In genomic region chr8:78940049-78940448, GRCm38 (mm10) we compare ENCODE assay signal across 14 mouse cellular contexts.
DNase-seq lines count a peak whose midpoint lies in the region.
"Had no signal": no experiment of that assay in that cellular context is flagged by ENCODE, and none has a peak within 500 bp of the region (broad histone marks: within the 10 kb centered on the region; RNA-seq: fewer than 3 reads in every experiment).

No protein-coding gene starts in this region.

- peak; percentile 31 for DNase-seq in adrenal gland, adult 2 months
- DNase-seq in adrenal gland, adult 18-20 months (ENCODE audit: low spot score in 2 of 2): no peak
- peak; percentile 71 for DNase-seq in 3T3-L1 (ENCODE audit: low read depth, low spot score)
- peak; percentile 2 for DNase-seq in adrenal gland, adult 8-10 months
- DNase-seq in heart, postnatal 14 days: peak; percentile 2 to 25
- DNase-seq in gastrocnemius, adult 8-10 months (ENCODE audit: low spot score in 2 of 2): no peak
- no peak for DNase-seq in T-cell, adult 2 months (ENCODE audit: low spot score)
- no peak for DNase-seq in frontal cortex, postnatal 25 days (ENCODE audit: low spot score in 2 of 2)
- DNase-seq: cerebellum, postnatal 14 days; kidney, adult 8-10 months; kidney, postnatal 36 days; lung, postnatal 10 days; right cerebral cortex, postnatal 4 days; thymus, postnatal 4 days had no signal

- intact Hi-C loops in heart, postnatal 14 days (cut with DNase I): no loop called here

Comparison
In these comparisons a context has a peak if more than half of its experiments do, and no peak if none do; other contexts are left out.
1. DNase-seq: peak in adrenal gland, adult 2 months (single experiment), 3T3-L1 (single experiment), adrenal gland, adult 8-10 months (single experiment) and heart, postnatal 14 days (2 of 2); none in adrenal gland, adult 18-20 months (0 of 2), gastrocnemius, adult 8-10 months (0 of 2), T-cell, adult 2 months (single experiment) and frontal cortex, postnatal 25 days (0 of 2).